Mouse (Mus musculus) MEL (cell line): ENCODE measurements around the gene Med17. TPM values are rescaled to one million over a fixed set of nuclear protein-coding genes. Genes with fewer than 3 reads are reported as not detected.

Experiments used
- DNase-seq: peaks from one replicate; pipeline ENCODE4 v3.0.0; 2011; ENCODE audit warnings: low read depth, low spot score
- H3K27ac ChIP-seq: 2 replicates; pipeline ENCODE4 v1.5.1; 2012; ENCODE audit warnings: low read depth, mild to moderate bottlenecking, control low read depth, low read length, moderate library complexity; ENCODE audit not compliant: control insufficient read depth
- H3K27me3 ChIP-seq, 2 experiments: fragments of 150-350 bp in 1 of 2; sonication (generic) in 1 of 2; 2 replicates each; pipeline ENCODE4 v1.6.1; 2012; ENCODE audit warnings: low read length in 2 of 2, mild to moderate bottlenecking in 2 of 2, improper control_type of control experiment in 1 of 2, moderate library complexity in 1 of 2; ENCODE audit not compliant: insufficient read depth in 2 of 2, control insufficient read depth in 1 of 2
- H3K36me3 ChIP-seq, 2 experiments: 2 replicates each; pipeline ENCODE4 v1.6.1; 2012 to 2014; ENCODE audit warnings: low read length in 2 of 2, improper control_type of control experiment in 1 of 2, inconsistent platforms in 1 of 2, mild to moderate bottlenecking in 1 of 2; ENCODE audit not compliant: insufficient read depth in 2 of 2, control insufficient read depth in 1 of 2
- H3K4me1 ChIP-seq, 2 experiments: fragments of 150-350 bp in 1 of 2; sonication (generic) in 1 of 2; 2 replicates each; pipeline ENCODE4 v1.6.1; 2012; ENCODE audit warnings: low read length in 2 of 2, improper control_type of control experiment in 1 of 2, mild to moderate bottlenecking in 1 of 2; ENCODE audit not compliant: insufficient read depth in 2 of 2, control insufficient read depth in 1 of 2
- H3K4me3 ChIP-seq, 2 experiments: fragments of 150-350 bp in 1 of 2; sonication (generic) in 1 of 2; 2 replicates each; pipeline ENCODE4 v1.5.1; 2012; ENCODE audit warnings: low read depth in 2 of 2, low read length in 2 of 2, mild to moderate bottlenecking in 2 of 2, moderate library complexity in 2 of 2, control low read depth in 1 of 2, improper control_type of control experiment in 1 of 2; ENCODE audit not compliant: control insufficient read depth in 1 of 2, insufficient read depth in 1 of 2
- H3K79me2 ChIP-seq: 2 replicates; pipeline ENCODE4 v1.6.1; 2012; ENCODE audit warnings: mild to moderate bottlenecking, low read length, moderate library complexity; ENCODE audit not compliant: control insufficient read depth, poor library complexity, insufficient read depth
- H3K9ac ChIP-seq: 2 replicates; pipeline ENCODE4 v1.6.1; 2012; ENCODE audit warnings: low read depth, mild to moderate bottlenecking, control low read depth, low read length, moderate library complexity; ENCODE audit not compliant: control insufficient read depth, poor library complexity, severe bottlenecking
- H3K9me3 ChIP-seq: fragments of 150-350 bp; sonication (generic); replicated peaks from 2 replicates; pipeline ENCODE4 v1.6.1; 2012; ENCODE audit warnings: mild to moderate bottlenecking, low read length, improper control_type of control experiment, moderate library complexity; ENCODE audit not compliant: insufficient read depth
- BHLHE40 ChIP-seq: IDR thresholded peaks from 2 replicates; pipeline ENCODE4 v1.6.1; 2012; ENCODE audit warnings: low read depth, mild to moderate bottlenecking, inconsistent platforms, low read length, improper control_type of control experiment, borderline replicate concordance
- CTCF ChIP-seq, 3 experiments: IDR thresholded peaks in 2 of 3; conservative IDR thresholded peaks in 1 of 3; 2 replicates each; pipeline ENCODE4 v1.5.1; 2011 to 2012; ENCODE audit warnings: low read length in 3 of 3, low read depth in 2 of 3, mild to moderate bottlenecking in 2 of 3, improper control_type of control experiment in 1 of 3, inconsistent platforms in 1 of 3, mixed read lengths in 1 of 3, moderate library complexity in 1 of 3; ENCODE audit not compliant: control insufficient read depth in 1 of 3, insufficient read depth in 1 of 3, poor library complexity in 1 of 3, severe bottlenecking in 1 of 3
- E2F4 ChIP-seq: IDR thresholded peaks from 2 replicates; pipeline ENCODE4 v1.6.1; 2011; ENCODE audit warnings: low read depth, low read length, improper control_type of control experiment, borderline replicate concordance
- ELF1 ChIP-seq: IDR thresholded peaks from 2 replicates; pipeline ENCODE4 v1.6.1; 2014; ENCODE audit warnings: low read depth, mild to moderate bottlenecking, inconsistent platforms, low read length, improper control_type of control experiment, moderate library complexity
- EP300 ChIP-seq, 2 experiments: IDR thresholded peaks; 2 replicates each; pipeline ENCODE4 v1.6.1; 2011; ENCODE audit warnings: improper control_type of control experiment in 2 of 2, low read length in 2 of 2, low read depth in 1 of 2, mild to moderate bottlenecking in 1 of 2
- ETS1 ChIP-seq: IDR thresholded peaks from 2 replicates; pipeline ENCODE4 v1.6.1; 2012; ENCODE audit warnings: low read depth, mild to moderate bottlenecking, inconsistent platforms, low read length, improper control_type of control experiment, moderate library complexity
- HCFC1 ChIP-seq: IDR thresholded peaks from 2 replicates; pipeline ENCODE4 v1.6.1; 2012; ENCODE audit warnings: low read depth, mild to moderate bottlenecking, inconsistent platforms, low read length, improper control_type of control experiment, moderate library complexity
- MAFK ChIP-seq: IDR thresholded peaks from 2 replicates; pipeline ENCODE4 v1.6.1; 2011; ENCODE audit warnings: low read depth, mild to moderate bottlenecking, low read length, improper control_type of control experiment, borderline replicate concordance
- MAX ChIP-seq: IDR thresholded peaks from 2 replicates; pipeline ENCODE4 v1.6.1; 2011; ENCODE audit warnings: low read length, improper control_type of control experiment
- MAZ ChIP-seq: IDR thresholded peaks from 2 replicates; pipeline ENCODE4 v1.6.1; 2012; ENCODE audit warnings: low read depth, mild to moderate bottlenecking, inconsistent platforms, low read length, improper control_type of control experiment
- MEF2A ChIP-seq: IDR thresholded peaks from 2 replicates; pipeline ENCODE4 v1.6.1; 2014; ENCODE audit warnings: low read depth, mild to moderate bottlenecking, inconsistent platforms, low read length, improper control_type of control experiment; ENCODE audit not compliant: poor library complexity, insufficient replicate concordance, severe bottlenecking; ENCODE audit errors: extremely low read depth
- MXI1 ChIP-seq: IDR thresholded peaks from 2 replicates; pipeline ENCODE4 v1.6.1; 2011; ENCODE audit warnings: mild to moderate bottlenecking, low read depth, low read length, improper control_type of control experiment
- NELFE ChIP-seq: IDR thresholded peaks from 2 replicates; pipeline ENCODE4 v1.6.1; 2011; ENCODE audit warnings: low read depth, low read length, improper control_type of control experiment
- POLR2AphosphoS2 ChIP-seq: IDR thresholded peaks from 2 replicates; pipeline ENCODE4 v1.6.1; 2011; ENCODE audit warnings: low read length, improper control_type of control experiment
- POLR2AphosphoS5 ChIP-seq: IDR thresholded peaks from 2 replicates; pipeline ENCODE4 v1.6.1; 2012; ENCODE audit warnings: low read depth, borderline replicate concordance, mild to moderate bottlenecking, inconsistent platforms, low read length, moderate library complexity, mixed read lengths
- RCOR1 ChIP-seq: IDR thresholded peaks from 2 replicates; pipeline ENCODE4 v1.6.1; 2012; ENCODE audit warnings: low read depth, mild to moderate bottlenecking, inconsistent platforms, low read length, improper control_type of control experiment
- SIN3A ChIP-seq: IDR thresholded peaks from 2 replicates; pipeline ENCODE4 v1.6.1; 2012; ENCODE audit warnings: low read length, improper control_type of control experiment, inconsistent platforms
- TCF12 ChIP-seq: IDR thresholded peaks from 2 replicates; pipeline ENCODE4 v1.6.1; 2014; ENCODE audit warnings: low read depth, mild to moderate bottlenecking, inconsistent platforms, low read length, improper control_type of control experiment, moderate library complexity
- UBTF ChIP-seq: IDR thresholded peaks from 2 replicates; pipeline ENCODE4 v1.6.1; 2012; ENCODE audit warnings: low read depth, mild to moderate bottlenecking, inconsistent platforms, low read length, improper control_type of control experiment, moderate library complexity, borderline replicate concordance; ENCODE audit not compliant: insufficient read depth
- USF1 ChIP-seq: IDR thresholded peaks from 2 replicates; pipeline ENCODE4 v1.6.1; 2014; ENCODE audit warnings: low read depth, mild to moderate bottlenecking, inconsistent platforms, low read length, improper control_type of control experiment, moderate library complexity
- ZC3H11A ChIP-seq: IDR thresholded peaks from 2 replicates; pipeline ENCODE4 v1.6.1; 2012; ENCODE audit warnings: low read depth, mild to moderate bottlenecking, inconsistent platforms, low read length, improper control_type of control experiment
- ZKSCAN1 ChIP-seq: IDR thresholded peaks from 2 replicates; pipeline ENCODE4 v1.6.1; 2012; ENCODE audit warnings: low read depth, mild to moderate bottlenecking, inconsistent platforms, low read length, improper control_type of control experiment, moderate library complexity
- ZMIZ1 ChIP-seq: IDR thresholded peaks from 2 replicates; pipeline ENCODE4 v1.6.1; 2012; ENCODE audit warnings: low read depth, mild to moderate bottlenecking, inconsistent platforms, low read length, improper control_type of control experiment, moderate library complexity
- polyA plus RNA-seq, 2 experiments: library from polyadenylated mRNA; stranded (reverse) in 1 of 2; unstranded in 1 of 2; fragments of >175 nt in 1 of 2; fragments of >200 nt in 1 of 2; gene quantifications; 2 replicates each; pipeline versions ENCODE4 v1.2.1 to v1.2.4; 2012; ENCODE audit warnings: low replicate concordance in 2 of 2, low read depth in 1 of 2; ENCODE audit not compliant: insufficient read length in 2 of 2, insufficient read depth in 1 of 2, missing spikeins in 1 of 2
- total RNA-seq: library from RNA; depleted of rRNA; stranded (reverse); fragments of 300-350 nt; gene quantifications from 2 replicates; pipeline ENCODE4 v1.2.3, GENCODE M21; 2012

The Med17 gene
- total and polyA plus RNA-seq, 3 experiments, result 175 to 478 (median 185) TPM

GRCm38 (mm10) chr9:15309425-15309824 is 29.7 kb upstream of the Med17 start:
- H3K4me3 ChIP-seq, result peak overlapping the region; percentile 60 to 61
- peaks cover 68 to 75% of the 10 kb centered on the region in 2 experiments for H3K36me3 ChIP-seq
- H3K4me1 ChIP-seq, result peaks cover 16 to 29% of the 10 kb centered on the region in 2 experiments
- DNase-seq, result peak; percentile 72
- peaks cover 57% of the 10 kb centered on the region for H3K79me2 ChIP-seq
- peak overlapping the region; percentile 90 for H3K9ac ChIP-seq
- no peak for TF ChIP-seq MAX
- TF ChIP-seq UBTF, result no peak
- no peak for TF ChIP-seq NELFE
- TF ChIP-seq POLR2AphosphoS5, result 0 out of 2 replicates have a peak, but pooled peaks have one; percentile 46
- TF ChIP-seq ZKSCAN1, result no peak
- TF ChIP-seq, all 39 proteins: peak for 1
- Histone ChIP-seq H3K27me3 (no peaks in the 10 kb centered on the region), H3K9me3 (no peaks in the 10 kb centered on the region), H3K27ac (peak overlapping the region; percentile 44)

GRCm38 (mm10) chr9:15308254-15308653 is 28.5 kb upstream of the Med17 start:
- Histone ChIP-seq H3K36me3 (peaks cover 56 to 73% of the 10 kb centered on the region in 2 experiments), H3K27ac (peak overlapping the region; percentile 39), H3K4me1 (peaks cover 21 to 37% of the 10 kb centered on the region in 2 experiments), H3K79me2 (peaks cover 59% of the 10 kb centered on the region), H3K4me3 (peak overlapping the region; percentile 55 to 60), H3K27me3 (no peaks in the 10 kb centered on the region), H3K9ac (peak overlapping the region; percentile 90), H3K9me3 (no peaks in the 10 kb centered on the region)
- TF ChIP-seq ELF1 (no peak), EP300 (IDR thresholded peaks at IDR 0.05; ENCODE audit: low read depth in 1 of 2, low read length in 2 of 2) (no peak), HCFC1 (no peak), SIN3A (no peak), MAZ (no peak), ZMIZ1 (no peak), POLR2AphosphoS2 (no peak), ZKSCAN1 (no peak), MAFK (no peak), ZC3H11A (no peak), MEF2A (no peak), MXI1 (no peak), RCOR1 (no peak), ETS1 (no peak), USF1 (no peak), UBTF (no peak), BHLHE40 (no peak), CTCF (IDR thresholded peaks at IDR 0.05 in 2 of 3, conservative IDR thresholded peaks at IDR 0.05 in 1 of 3; ENCODE audit: control insufficient read depth in 1 of 3, insufficient read depth in 1 of 3, low read depth in 2 of 3, low read length in 3 of 3, poor library complexity in 1 of 3, severe bottlenecking in 1 of 3) (no peak), E2F4 (no peak), TCF12 (no peak)
- DNase-seq, result peak; percentile 70
